Mouse (Mus musculus): ENCODE data around the gene Sumo1. TPM values are rescaled to one million over a fixed set of nuclear protein-coding genes. Genes with fewer than 3 reads are reported as not detected.

Sumo1 gene
- polyA plus RNA-seq (2014; fragmentation: Illumina TruSeq; extraction: RNeasy Lipid Tissue Mini Kit (QIAGEN cat#74804); ENCODE audit: low read depth, low replicate concordance) = 827 TPM

DNA sequence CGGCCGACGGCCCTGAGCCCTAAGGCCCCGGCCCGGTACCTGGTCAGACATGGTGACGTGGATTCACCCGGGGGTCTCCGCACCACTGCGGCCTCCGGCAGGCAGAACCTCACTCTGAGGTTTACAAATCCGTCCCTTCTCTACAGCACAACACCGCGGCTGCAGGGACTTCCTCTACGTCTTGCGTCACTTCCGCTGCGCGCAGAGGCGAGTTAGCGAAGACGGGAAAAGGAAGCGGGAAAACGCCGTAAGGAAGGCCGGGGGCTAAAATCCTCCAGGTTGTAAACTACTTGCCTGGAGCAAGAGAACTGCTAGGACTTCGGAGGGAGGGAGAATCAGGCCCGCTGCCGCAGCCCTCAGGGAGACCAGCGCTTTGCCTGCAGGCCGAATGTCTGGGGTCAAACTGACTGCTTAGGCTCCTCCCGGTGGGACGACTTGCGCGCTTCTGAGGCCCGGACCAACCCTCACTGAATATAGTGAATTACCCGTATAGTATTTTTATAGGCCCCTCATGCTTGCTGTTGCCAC lies at the start of gene Sumo1:
Gene Sumo1 (minus strand): TSS at position 194 of the 528 bp plus-strand sequence.

DNA sequence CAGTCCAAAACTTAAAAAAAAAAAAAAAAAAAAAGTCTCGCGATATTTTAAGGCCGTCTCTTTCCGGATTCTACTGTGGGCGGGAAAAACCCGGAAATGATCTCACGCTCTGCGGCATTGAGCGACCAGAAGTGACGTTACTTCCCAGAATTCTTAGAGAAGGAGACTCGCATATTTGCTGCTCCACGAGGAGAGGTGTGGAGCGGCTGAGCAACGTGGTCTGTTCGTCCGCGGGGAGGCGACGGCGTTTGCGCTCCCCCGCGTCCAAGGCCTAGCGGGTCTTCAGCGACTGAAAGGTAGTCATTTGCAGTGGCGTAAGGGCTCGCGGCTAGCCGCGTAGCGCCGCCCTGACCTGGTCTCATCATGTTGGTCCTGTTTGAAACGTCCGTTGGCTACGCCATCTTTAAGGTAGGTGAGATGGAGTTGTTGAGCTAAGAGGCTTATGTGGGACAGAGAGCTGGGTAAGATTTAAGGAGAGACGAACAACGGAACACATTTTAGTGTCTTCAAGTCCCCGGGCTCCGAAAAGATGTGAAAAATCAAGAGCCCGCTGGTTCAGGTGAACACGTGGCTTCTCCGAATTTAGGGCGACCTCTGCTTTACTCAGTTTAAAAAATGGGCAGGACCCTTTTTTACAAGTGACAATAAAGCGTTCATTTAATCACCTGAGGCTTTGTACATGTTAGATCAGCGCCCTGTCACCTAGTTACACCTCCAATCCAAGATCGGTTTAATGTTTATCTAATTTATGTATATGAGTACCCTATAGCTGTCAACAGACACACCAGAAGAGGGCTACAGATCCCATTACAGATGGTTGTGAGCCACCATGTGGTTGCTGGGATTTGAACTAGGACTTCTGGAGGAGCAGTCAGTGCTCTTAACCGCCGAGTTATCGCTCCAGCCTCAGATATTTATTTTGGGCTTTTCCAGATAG lies 14.5 kb upstream of the Sumo1 start, which contains the start of gene Nop58:
Gene Nop58 (plus strand): TSS at position 153 of the 937 bp plus-strand sequence.

Other genes starting within 250 kb of the Sumo1 start
- gene Fzd7, start 188.4 kb downstream of the Sumo1 start, polyA plus RNA-seq (2014; fragmentation: Illumina TruSeq; extraction: RNeasy Lipid Tissue Mini Kit (QIAGEN cat#74804); ENCODE audit: low read depth, low replicate concordance) = 22.5 TPM
- 22.8 TPM for gene Gm973, start 154.6 kb downstream of the Sumo1 start, polyA plus RNA-seq (2014; fragmentation: Illumina TruSeq; extraction: RNeasy Lipid Tissue Mini Kit (QIAGEN cat#74804); ENCODE audit: low read depth, low replicate concordance)
- gene Nop58, start 14.1 kb upstream of the Sumo1 start, polyA plus RNA-seq (2014; fragmentation: Illumina TruSeq; extraction: RNeasy Lipid Tissue Mini Kit (QIAGEN cat#74804); ENCODE audit: low read depth, low replicate concordance) = 446 TPM
- gene Bmpr2, start 92.6 kb upstream of the Sumo1 start, polyA plus RNA-seq (2014; fragmentation: Illumina TruSeq; extraction: RNeasy Lipid Tissue Mini Kit (QIAGEN cat#74804); ENCODE audit: low read depth, low replicate concordance) = 181 TPM
- gene Fam117b, start 242.2 kb upstream of the Sumo1 start, polyA plus RNA-seq (2014; fragmentation: Illumina TruSeq; extraction: RNeasy Lipid Tissue Mini Kit (QIAGEN cat#74804); ENCODE audit: low read depth, low replicate concordance) = 67.1 TPM

Data from adrenal gland, adult 10 weeks (tissue).